Mouse (Mus musculus): ENCODE data around the gene Gm3115. TPM values are rescaled to one million over a fixed set of nuclear protein-coding genes. Genes with fewer than 3 reads are reported as not detected.
"Not testable (repeated sequence)": the region's sequence is repeated elsewhere in the genome, so short reads cannot be mapped to it uniquely, and the experiment has no call there.

Gene Gm3115
- polyA plus RNA-seq (2014; fragmentation: Nextera tagmentation; extraction: Ambion mirVana), result not detected in 2 replicates

GRCm38 (mm10) chr14:4083820-4084219 lies at the start of gene Gm3115:
Gm3115 (plus strand) TSS chr14:4084120.
- not testable (repeated sequence) for ATAC-seq (ENCODE audit: low read depth); H3K27ac ChIP-seq (ENCODE audit: low read depth, low read length); H3K4me3 ChIP-seq (ENCODE audit: low read depth, low read length); H3K36me3 ChIP-seq (ENCODE audit: control insufficient read depth, insufficient read depth, low read length); H3K4me2 ChIP-seq (ENCODE audit: low read depth, low read length); H3K4me1 ChIP-seq (ENCODE audit: control insufficient read depth, insufficient read depth, low read length); H3K9me3 ChIP-seq (ENCODE audit: control insufficient read depth, low read length); H3K9ac ChIP-seq (replicated peaks; ENCODE audit: low read depth, low read length); H3K27me3 ChIP-seq (ENCODE audit: control insufficient read depth, insufficient read depth, low read length)
- WGBS, result 72% methylated on average over 3 of the region's 3 CpGs

GRCm38 (mm10) chr14:4110426-4110825 lies 26.5 kb downstream of the Gm3115 start, which contains the start of gene Gm8108:
Gm8108 (plus strand) TSS chr14:4110526.
- not testable (repeated sequence) for H3K36me3 ChIP-seq (ENCODE audit: control insufficient read depth, insufficient read depth, low read length); H3K9me3 ChIP-seq (ENCODE audit: control insufficient read depth, low read length); H3K27ac ChIP-seq (ENCODE audit: low read depth, low read length); H3K9ac ChIP-seq (replicated peaks; ENCODE audit: low read depth, low read length); ATAC-seq (ENCODE audit: low read depth); H3K27me3 ChIP-seq (ENCODE audit: control insufficient read depth, insufficient read depth, low read length); H3K4me1 ChIP-seq (ENCODE audit: control insufficient read depth, insufficient read depth, low read length)
- H3K4me3 ChIP-seq (ENCODE audit: low read depth, low read length), result peak within 1 kb of the TSS; percentile 25
- WGBS, result 2% methylated on average over 17 of the region's 37 CpGs
- peak within 1 kb of the TSS; percentile 32; the same call in 1 of the 2 replicates for H3K4me2 ChIP-seq (ENCODE audit: low read depth, low read length)

- H3K9ac ChIP-seq (replicated peaks; ENCODE audit: low read depth, low read length); H3K36me3 ChIP-seq (ENCODE audit: control insufficient read depth, insufficient read depth, low read length); H3K4me2 ChIP-seq (ENCODE audit: low read depth, low read length); H3K4me1 ChIP-seq (ENCODE audit: control insufficient read depth, insufficient read depth, low read length); ATAC-seq (ENCODE audit: low read depth); H3K27me3 ChIP-seq (ENCODE audit: control insufficient read depth, insufficient read depth, low read length); H3K9me3 ChIP-seq (ENCODE audit: control insufficient read depth, low read length); H3K4me3 ChIP-seq (ENCODE audit: low read depth, low read length); H3K27ac ChIP-seq (ENCODE audit: low read depth, low read length): not testable (repeated sequence)
- WGBS, result 95% methylated on average over 4 of the region's 4 CpGs
Measured at GRCm38 (mm10) chr14:4141646-4142045, 57.7 kb downstream of the Gm3115 start.

Other genes starting within 250 kb of the Gm3115 start
- gene Gm3033, start 237.9 kb upstream of the Gm3115 start, polyA plus RNA-seq (2014; fragmentation: Nextera tagmentation; extraction: Ambion mirVana), result 0.28 and 0.39 TPM in 2 replicates
- not detected in 2 replicates for gene Gm2916, start 199.9 kb upstream of the Gm3115 start, polyA plus RNA-seq (2014; fragmentation: Nextera tagmentation; extraction: Ambion mirVana)
- not detected in 2 replicates for gene Gm3029, start 152.4 kb upstream of the Gm3115 start, polyA plus RNA-seq (2014; fragmentation: Nextera tagmentation; extraction: Ambion mirVana)
- 1.9 and 2.7 TPM in 2 replicates for gene Gm3095, start 120.6 kb upstream of the Gm3115 start, polyA plus RNA-seq (2014; fragmentation: Nextera tagmentation; extraction: Ambion mirVana)
- gene Gm3099, start 85.7 kb upstream of the Gm3115 start, polyA plus RNA-seq (2014; fragmentation: Nextera tagmentation; extraction: Ambion mirVana), result not detected in 2 replicates
- 4.8 and 5.0 TPM in 2 replicates for gene Gm5796, start 60.2 kb upstream of the Gm3115 start, polyA plus RNA-seq (2014; fragmentation: Nextera tagmentation; extraction: Ambion mirVana)
- 4.3 and 7.5 TPM in 2 replicates for gene Gm8108, start 26.4 kb downstream of the Gm3115 start, polyA plus RNA-seq (2014; fragmentation: Nextera tagmentation; extraction: Ambion mirVana)
- gene Gm3127, start 80.9 kb downstream of the Gm3115 start, polyA plus RNA-seq (2014; fragmentation: Nextera tagmentation; extraction: Ambion mirVana), result not detected in 2 replicates
- gene Gm2974, start 98.5 kb downstream of the Gm3115 start, polyA plus RNA-seq (2014; fragmentation: Nextera tagmentation; extraction: Ambion mirVana), result 9.9 and 12.7 TPM in 2 replicates
- not detected in 2 replicates for gene Gm3138, start 165.5 kb downstream of the Gm3115 start, polyA plus RNA-seq (2014; fragmentation: Nextera tagmentation; extraction: Ambion mirVana)
- not detected in 2 replicates for gene Gm3149, start 233.2 kb downstream of the Gm3115 start, polyA plus RNA-seq (2014; fragmentation: Nextera tagmentation; extraction: Ambion mirVana)